Mouse (Mus musculus) adrenal gland, postnatal 4 days (tissue): ENCODE data around the gene Traf3. TPM values are rescaled to one million over a fixed set of nuclear protein-coding genes. Genes with fewer than 3 reads are reported as not detected.

Source experiments
- DNase-seq, 2 experiments: peaks; one replicate each; pipeline ENCODE4 v3.0.0; 2021 to 2022; ENCODE audit warnings: low spot score in 2 of 2, mixed read lengths in 2 of 2
- total RNA-seq, 2 experiments: library from RNA; stranded (reverse); gene quantifications; 2 replicates each; pipeline ENCODE4 v1.2.3; 2021

Traf3 gene
- total RNA-seq, 2 experiments from 2014 or later = 31.5 to 34.5 TPM

DNA sequence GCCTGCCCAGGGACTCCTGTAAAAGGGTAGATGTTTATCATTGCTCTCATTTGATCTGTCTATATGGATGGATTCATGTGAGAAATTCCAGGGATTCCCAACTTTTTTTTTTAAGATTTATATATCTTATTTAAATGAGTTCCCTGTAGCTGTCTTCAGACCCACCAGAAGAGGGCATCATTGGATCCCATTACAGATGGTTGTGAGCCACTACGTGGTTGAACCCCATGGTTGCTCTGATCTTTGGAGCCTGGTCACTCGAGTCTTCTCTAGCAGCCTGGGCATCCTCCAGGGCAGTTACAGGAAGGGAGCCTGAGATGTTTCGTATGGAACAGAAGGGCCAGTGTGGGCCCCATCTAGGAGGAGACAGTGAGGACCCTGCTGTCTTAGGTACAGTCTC is 82.9 kb downstream of the Traf3 start:
- DNase-seq = no peak

DNA sequence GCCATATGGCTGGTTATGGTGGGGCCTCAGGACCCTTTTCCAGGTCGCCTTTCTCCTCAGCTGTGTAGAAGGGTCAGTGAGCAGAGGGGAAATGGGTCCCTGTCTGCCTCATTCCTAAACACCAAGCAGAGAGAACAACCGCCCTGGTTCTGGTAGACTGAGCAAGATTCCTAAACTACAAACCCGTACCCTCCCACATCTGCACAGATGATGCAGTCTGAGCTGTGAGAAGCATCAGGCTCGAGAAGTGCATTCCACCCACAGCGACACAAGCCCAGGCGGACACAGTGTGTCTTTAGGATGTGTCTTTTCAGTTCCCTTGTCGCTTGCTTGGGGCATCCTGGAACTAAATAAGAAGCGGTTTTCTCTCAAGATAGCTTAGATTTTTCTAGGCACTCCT is 83.9 kb downstream of the Traf3 start:
- DNase-seq = no peak

DNA sequence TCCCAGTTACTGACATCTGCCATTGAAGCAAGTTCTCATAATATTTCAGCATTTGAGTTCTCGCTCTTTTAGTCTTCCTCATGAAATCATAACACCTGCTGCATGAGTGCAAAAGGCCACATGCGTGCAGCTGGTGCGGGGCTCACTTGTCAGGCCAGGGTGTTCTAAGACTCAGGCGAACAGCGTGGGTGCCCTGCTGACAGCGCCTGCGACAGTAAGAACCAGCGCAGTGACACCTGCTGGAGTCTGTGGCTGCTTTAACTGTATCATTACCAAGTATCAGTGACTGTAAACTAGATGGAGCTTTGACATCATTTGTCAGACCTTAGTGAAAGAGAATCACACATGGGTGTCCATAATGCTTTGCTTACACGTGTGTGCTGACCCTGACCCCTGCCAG is 85.1 kb downstream of the Traf3 start:
- DNase-seq = no peak

- no peak for DNase-seq
Measured at GRCm38 (mm10) chr12:111263650-111264049, 97.5 kb downstream of the Traf3 start.

DNA sequence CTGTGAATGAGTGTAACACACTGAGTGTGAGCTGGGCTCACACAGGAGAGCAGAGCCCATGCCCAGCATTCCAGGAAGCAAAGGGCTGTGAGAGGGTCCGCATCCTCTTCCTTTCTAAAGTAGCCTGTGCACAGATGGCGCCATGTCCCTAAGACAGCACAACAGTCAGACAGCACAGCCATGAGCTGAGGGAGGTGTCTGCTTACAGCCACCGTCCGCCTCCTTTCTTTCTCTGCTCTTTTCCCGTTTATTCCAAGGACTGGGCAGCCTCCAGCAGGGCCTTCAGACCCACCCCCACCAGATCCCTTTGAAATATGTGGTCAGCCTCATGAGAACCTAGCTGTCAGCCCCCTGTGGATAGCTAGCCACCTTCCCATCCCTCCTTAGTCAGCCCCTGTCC is 99.0 kb downstream of the Traf3 start:
- no peak for DNase-seq

GRCm38 (mm10) chr12:111266592-111266991 is 100.4 kb downstream of the Traf3 start:
- no peak for DNase-seq

GRCm38 (mm10) chr12:111267673-111268325 is 101.6 kb downstream of the Traf3 start:
- DNase-seq = no peak

DNA sequence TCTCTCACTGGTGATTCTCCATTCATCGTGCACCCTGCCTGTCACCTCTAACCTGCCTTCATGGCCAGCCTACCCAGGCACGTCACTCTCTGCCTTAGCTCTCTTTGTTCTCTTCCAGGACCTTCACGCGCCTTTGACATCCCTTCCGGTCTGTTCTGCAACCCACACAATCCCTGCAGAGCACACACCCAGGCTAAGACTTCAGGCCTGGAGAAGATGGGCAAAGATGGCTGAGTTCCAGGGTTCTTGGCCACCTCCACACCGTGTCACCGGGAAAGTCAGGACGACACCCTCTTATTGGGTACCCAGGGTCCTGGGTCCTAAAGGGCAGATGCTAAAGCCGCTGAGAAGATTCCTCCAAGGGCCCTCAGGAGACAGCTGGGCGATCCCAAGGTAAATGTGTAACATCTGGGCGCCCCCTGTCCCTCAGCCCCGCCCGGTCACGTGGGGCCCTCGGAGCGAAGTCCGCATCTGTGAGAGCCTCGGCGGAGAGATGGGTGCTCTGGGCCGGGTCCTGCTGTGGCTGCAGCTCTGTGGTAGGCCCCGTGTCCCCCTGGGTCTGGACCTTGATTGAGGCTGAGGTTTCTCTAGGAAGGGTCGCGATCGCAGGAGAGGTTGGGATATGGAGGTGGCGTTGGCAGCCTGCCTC is 104.6 kb downstream of the Traf3 start, which contains the start of gene Amn:
Gene Amn, plus strand, starts transcription at position 467 of the 649 bp plus-strand sequence.
- no peak for DNase-seq

- DNase-seq = no peak
Measured at GRCm38 (mm10) chr12:111271406-111271805, 105.2 kb downstream of the Traf3 start.

DNA sequence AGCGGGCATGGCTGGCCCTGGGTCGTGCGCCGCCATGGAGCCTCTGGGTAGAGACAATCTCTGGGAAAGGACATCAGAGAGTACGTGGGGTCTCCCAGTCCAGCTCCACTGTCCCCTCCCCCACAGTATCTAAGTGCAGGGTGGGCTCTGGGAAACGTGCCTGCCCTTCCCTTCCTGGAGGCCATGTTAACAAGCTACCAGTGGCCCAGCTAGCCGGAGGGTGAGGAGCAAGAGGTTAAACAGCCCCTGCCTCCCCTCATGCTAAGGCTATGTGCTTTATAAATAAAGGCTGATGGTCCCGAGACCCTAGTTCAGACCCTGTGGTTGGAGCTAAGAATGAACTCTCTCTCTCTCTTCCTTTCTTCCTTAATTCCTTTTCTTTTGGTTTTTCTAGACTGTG is 105.8 kb downstream of the Traf3 start:
- no peak for DNase-seq

- peak; percentile 60 to 67 for DNase-seq
Measured at GRCm38 (mm10) chr12:111272420-111272819, 106.2 kb downstream of the Traf3 start.

DNA sequence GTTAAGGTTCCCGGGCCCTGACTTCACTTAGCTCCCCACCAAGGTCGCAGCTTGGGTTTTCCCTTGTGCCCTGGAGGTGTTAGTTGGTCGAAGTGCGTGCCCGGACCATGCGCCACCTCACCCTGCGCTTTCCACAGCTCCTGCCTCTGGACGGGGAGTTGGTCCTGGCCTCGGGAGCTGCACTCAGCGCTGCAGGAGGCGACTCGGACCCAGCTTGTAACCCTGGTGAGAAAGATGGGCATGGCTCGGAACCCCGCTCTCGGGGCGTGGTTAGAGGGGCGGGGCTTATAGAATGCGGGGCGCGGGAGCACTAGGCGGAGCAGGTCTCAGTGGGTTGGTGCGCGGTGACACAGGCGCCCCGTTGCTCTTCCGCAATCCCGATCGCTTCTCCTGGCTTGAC is 107.8 kb downstream of the Traf3 start:
- DNase-seq = no peak

DNA sequence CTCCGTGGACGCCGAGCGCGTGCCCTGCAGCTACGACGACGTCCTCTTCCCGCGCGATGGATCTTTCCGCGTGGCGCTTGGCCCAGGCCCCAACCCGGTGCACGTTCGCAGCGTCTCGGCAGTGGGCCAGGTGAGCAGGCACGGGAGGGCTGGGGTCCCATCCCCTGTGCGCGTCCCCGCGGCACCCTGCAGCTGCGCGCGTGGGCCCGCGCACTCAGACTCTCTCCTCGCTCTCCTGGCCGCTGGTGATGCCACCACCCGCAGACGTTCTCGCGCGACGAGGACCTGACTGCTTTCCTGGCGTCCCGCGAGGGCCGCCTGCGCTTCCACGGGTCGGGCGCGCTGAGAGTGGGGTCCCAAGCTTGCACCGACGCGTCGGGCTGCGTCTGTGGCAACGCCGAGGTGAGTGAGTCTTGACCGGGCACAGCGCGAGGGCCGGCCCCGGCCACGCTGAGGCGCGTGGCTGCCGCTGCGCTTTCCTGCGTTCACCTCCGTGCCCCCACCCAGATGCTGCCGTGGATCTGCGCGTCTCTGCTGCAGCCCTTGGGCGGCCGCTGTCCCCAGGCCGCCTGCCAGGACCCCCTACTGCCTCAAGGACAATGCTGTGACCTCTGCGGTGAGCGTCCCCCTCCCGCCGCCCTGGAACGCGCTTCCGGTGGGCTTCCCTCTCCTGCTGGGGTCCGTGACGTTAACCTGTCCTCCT is 108.4 kb downstream of the Traf3 start:
- DNase-seq = no peak

GRCm38 (mm10) chr12:111275150-111275841 is 109.1 kb downstream of the Traf3 start:
- DNase-seq = peak in 1 of 2 experiments; percentile 28

GRCm38 (mm10) chr12:111276371-111276770 is 110.2 kb downstream of the Traf3 start:
- no peak for DNase-seq

GRCm38 (mm10) chr12:111283573-111283972 is 117.4 kb downstream of the Traf3 start:
- DNase-seq = no peak

GRCm38 (mm10) chr12:111284532-111284931 is 118.4 kb downstream of the Traf3 start:
- no peak for DNase-seq

GRCm38 (mm10) chr12:111293025-111293424 is 126.9 kb downstream of the Traf3 start:
- no peak for DNase-seq

- DNase-seq = no peak
Measured at GRCm38 (mm10) chr12:111301322-111302017, 135.3 kb downstream of the Traf3 start.

GRCm38 (mm10) chr12:111302018-111302345 is 135.8 kb downstream of the Traf3 start:
- DNase-seq = no peak

DNA sequence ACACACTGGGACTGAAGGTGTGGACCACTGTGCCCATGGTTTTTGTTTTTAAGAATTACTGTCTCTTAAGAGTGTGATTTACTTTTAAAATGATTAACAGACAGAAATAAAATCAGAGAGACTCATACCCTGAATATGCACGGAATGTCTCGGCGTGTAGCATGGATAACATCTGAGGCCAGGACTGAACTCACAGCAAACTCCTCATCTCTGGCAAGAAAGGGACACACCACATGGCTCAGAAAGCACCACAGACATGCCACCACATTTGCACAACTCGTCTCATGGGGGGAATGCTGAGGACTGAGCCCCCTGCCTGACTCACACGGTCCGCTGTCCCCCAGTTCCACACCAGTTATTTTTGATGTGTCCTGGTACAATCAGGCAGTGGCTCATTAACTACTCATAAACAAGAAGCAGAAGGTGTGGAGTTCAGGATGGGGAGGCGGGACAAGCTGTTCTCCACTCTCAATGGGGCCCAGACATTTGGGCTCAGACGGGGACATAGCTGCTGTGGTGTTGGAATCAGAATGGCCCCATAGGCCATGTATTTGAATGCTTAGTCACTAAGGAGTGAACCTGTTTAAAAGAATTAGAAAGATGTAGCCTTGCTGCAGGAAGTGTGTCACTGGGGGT is 137.7 kb downstream of the Traf3 start:
- DNase-seq = no peak
